Mouse (Mus musculus) CH12.LX (cell line): Measurements from ENCODE around the gene Selenow.

Experiments
- CTCF ChIP-seq, 2 experiments: IDR thresholded peaks in 1 of 2; conservative IDR thresholded peaks in 1 of 2; 2 replicates each; pipeline ENCODE4 v1.5.1; 2011 to 2012; ENCODE audit warnings: low read depth in 2 of 2, low read length in 2 of 2, improper control_type of control experiment in 1 of 2, inconsistent platforms in 1 of 2, mild to moderate bottlenecking in 1 of 2, moderate library complexity in 1 of 2
- MYC ChIP-seq: IDR thresholded peaks from 2 replicates; pipeline ENCODE4 v1.6.1; 2011; ENCODE audit warnings: low read depth, mild to moderate bottlenecking, improper control_type of control experiment, low read length
- POLR2A ChIP-seq: IDR thresholded peaks from 2 replicates; pipeline ENCODE4 v1.6.1; 2011; ENCODE audit warnings: low read depth, mild to moderate bottlenecking, improper control_type of control experiment, low read length
- RAD21 ChIP-seq: IDR thresholded peaks from 2 replicates; pipeline ENCODE4 v1.6.1; 2011; ENCODE audit warnings: low read depth, mild to moderate bottlenecking, low read length, improper control_type of control experiment, moderate library complexity

GRCm38 (mm10) chr7:15938621-15939020 is 16.4 kb upstream of the Selenow start:
- no peak for TF ChIP-seq RAD21
- TF ChIP-seq MYC = no peak
- no peak for TF ChIP-seq POLR2A
- TF ChIP-seq CTCF (conservative IDR thresholded peaks at IDR 0.05 in 1 of 2, IDR thresholded peaks at IDR 0.05 in 1 of 2; ENCODE audit: low read depth in 2 of 2, low read length in 2 of 2) = no peak
